Mouse (Mus musculus): ENCODE results near the gene Lefty1. TPM values are rescaled to one million over a fixed set of nuclear protein-coding genes. Genes with fewer than 3 reads are reported as not detected.

The Lefty1 gene
- polyA plus RNA-seq, 1 experiment from 2014 or later: 1.8 TPM

- 68% methylated on average over 6 of the region's 6 CpGs for WGBS
- H3K27ac ChIP-seq: no peak overlapping the region
- ATAC-seq (ENCODE audit: low FRiP score, low read depth): no peak
- H3K4me3 ChIP-seq: peak overlapping the region; percentile 77
- peaks cover 20% of the 10 kb centered on the region for H3K4me1 ChIP-seq
- H3K4me2 ChIP-seq (replicated peaks): peak overlapping the region; percentile 81
- peak overlapping the region; percentile 92 for H3K9ac ChIP-seq
- no peaks in the 10 kb centered on the region for H3K9me3 ChIP-seq
- peaks cover 38% of the 10 kb centered on the region for H3K36me3 ChIP-seq
- H3K27me3 ChIP-seq: no peaks in the 10 kb centered on the region
Observed at GRCm38 (mm10) chr1:180905307-180905706, 29.5 kb upstream of the Lefty1 start.

GRCm38 (mm10) chr1:180905876-180906275, 28.9 kb upstream of the Lefty1 start:
- H3K4me3 ChIP-seq: peak overlapping the region; percentile 77
- H3K4me2 ChIP-seq (replicated peaks): peak overlapping the region; percentile 81
- ATAC-seq (ENCODE audit: low FRiP score, low read depth): no peak
- peak overlapping the region; percentile 92 for H3K9ac ChIP-seq
- H3K36me3 ChIP-seq: peaks cover 38% of the 10 kb centered on the region
- no peaks in the 10 kb centered on the region for H3K27me3 ChIP-seq
- 95% methylated on average over 17 of the region's 17 CpGs for WGBS
- no peaks in the 10 kb centered on the region for H3K9me3 ChIP-seq
- no peak overlapping the region for H3K27ac ChIP-seq
- peaks cover 22% of the 10 kb centered on the region for H3K4me1 ChIP-seq

GRCm38 (mm10) chr1:180906461-180907147, 28.2 kb upstream of the Lefty1 start:
- Histone ChIP-seq H3K4me1 (peaks cover 29% of the 10 kb centered on the region), H3K27me3 (no peaks in the 10 kb centered on the region), H3K4me2 (replicated peaks) (0 out of 2 replicates have a peak overlapping the region, but pooled peaks have one; percentile 3), H3K36me3 (peaks cover 38% of the 10 kb centered on the region), H3K4me3 (no peak overlapping the region), H3K9ac (no peak overlapping the region), H3K27ac (no peak overlapping the region), H3K9me3 (no peaks in the 10 kb centered on the region)
- WGBS: 89% methylated on average over 24 of the region's 24 CpGs
- no peak for ATAC-seq (ENCODE audit: low FRiP score, low read depth)

- no peaks in the 10 kb centered on the region for H3K27me3 ChIP-seq
- H3K9ac ChIP-seq: no peak overlapping the region
- peaks cover 32% of the 10 kb centered on the region for H3K36me3 ChIP-seq
- H3K9me3 ChIP-seq: no peaks in the 10 kb centered on the region
- H3K27ac ChIP-seq: peak overlapping the region; percentile 28; the same call in 1 of the 2 replicates
- peak overlapping the region; percentile 51 for H3K4me2 ChIP-seq (replicated peaks)
- 0 out of 2 replicates have a peak, but pooled peaks have one; percentile 6 for ATAC-seq (ENCODE audit: low FRiP score, low read depth)
- 0 out of 2 replicates have a peak overlapping the region, but pooled peaks have one; percentile 7 for H3K4me3 ChIP-seq
- 48% methylated on average over 8 of the region's 8 CpGs for WGBS
- peaks cover 40% of the 10 kb centered on the region for H3K4me1 ChIP-seq
Observed at GRCm38 (mm10) chr1:180911138-180911537, 23.7 kb upstream of the Lefty1 start.

GRCm38 (mm10) chr1:180911653-180912287, 23.1 kb upstream of the Lefty1 start:
- H3K27me3 ChIP-seq: no peaks in the 10 kb centered on the region
- no peaks in the 10 kb centered on the region for H3K9me3 ChIP-seq
- H3K27ac ChIP-seq: peak overlapping the region; percentile 28; the same call in 1 of the 2 replicates
- H3K4me3 ChIP-seq: 0 out of 2 replicates have a peak overlapping the region, but pooled peaks have one; percentile 7
- H3K4me2 ChIP-seq (replicated peaks): peak overlapping the region; percentile 51
- ATAC-seq (ENCODE audit: low FRiP score, low read depth): peak; percentile 10; the same call in 1 of the 2 replicates
- 31% methylated on average over 20 of the region's 20 CpGs for WGBS
- H3K36me3 ChIP-seq: peaks cover 26% of the 10 kb centered on the region
- H3K9ac ChIP-seq: no peak overlapping the region
- peaks cover 35% of the 10 kb centered on the region for H3K4me1 ChIP-seq

- Histone ChIP-seq H3K27me3 (no peaks in the 10 kb centered on the region), H3K4me1 (peaks cover 35% of the 10 kb centered on the region), H3K36me3 (peaks cover 15% of the 10 kb centered on the region), H3K9me3 (no peaks in the 10 kb centered on the region), H3K9ac (no peak overlapping the region), H3K4me3 (no peak overlapping the region), H3K27ac (peak overlapping the region; percentile 69; the same call in 1 of the 2 replicates), H3K4me2 (replicated peaks) (no peak overlapping the region)
- ATAC-seq (ENCODE audit: low FRiP score, low read depth): no peak
- WGBS: 79% methylated on average over 5 of the region's 5 CpGs
Observed at GRCm38 (mm10) chr1:180912792-180913191, 22.0 kb upstream of the Lefty1 start.

- peak; percentile 86 for ATAC-seq (ENCODE audit: low FRiP score, low read depth)
- peak overlapping the region; percentile 69; the same call in 1 of the 2 replicates for H3K27ac ChIP-seq
- peaks cover 35% of the 10 kb centered on the region for H3K4me1 ChIP-seq
- no peak overlapping the region for H3K9ac ChIP-seq
- H3K36me3 ChIP-seq: peaks cover 5% of the 10 kb centered on the region
- no peak overlapping the region for H3K4me2 ChIP-seq (replicated peaks)
- no peaks in the 10 kb centered on the region for H3K27me3 ChIP-seq
- no peak overlapping the region for H3K4me3 ChIP-seq
- no peaks in the 10 kb centered on the region for H3K9me3 ChIP-seq
- WGBS: 9% methylated on average over 4 of the region's 4 CpGs
Observed at GRCm38 (mm10) chr1:180913797-180914196, 21.0 kb upstream of the Lefty1 start.

GRCm38 (mm10) chr1:180916425-180916824, 18.4 kb upstream of the Lefty1 start:
- no peaks in the 10 kb centered on the region for H3K27me3 ChIP-seq
- H3K36me3 ChIP-seq: no peaks in the 10 kb centered on the region
- H3K4me3 ChIP-seq: no peak overlapping the region
- no peak overlapping the region for H3K9ac ChIP-seq
- peaks cover 28% of the 10 kb centered on the region for H3K4me1 ChIP-seq
- no peak overlapping the region for H3K27ac ChIP-seq
- WGBS: 90% methylated on average over 11 of the region's 11 CpGs
- ATAC-seq (ENCODE audit: low FRiP score, low read depth): no peak
- no peak overlapping the region for H3K4me2 ChIP-seq (replicated peaks)
- H3K9me3 ChIP-seq: no peaks in the 10 kb centered on the region

- Histone ChIP-seq H3K9ac (no peak overlapping the region), H3K27ac (no peak overlapping the region), H3K36me3 (no peaks in the 10 kb centered on the region), H3K9me3 (no peaks in the 10 kb centered on the region), H3K4me3 (no peak overlapping the region), H3K4me1 (peaks cover 24% of the 10 kb centered on the region), H3K4me2 (replicated peaks) (no peak overlapping the region), H3K27me3 (no peaks in the 10 kb centered on the region)
- ATAC-seq (ENCODE audit: low FRiP score, low read depth): no peak
- 31% methylated on average over 1 of the region's 1 CpGs for WGBS
Observed at GRCm38 (mm10) chr1:180917053-180917452, 17.8 kb upstream of the Lefty1 start.

- no peaks in the 10 kb centered on the region for H3K9me3 ChIP-seq
- no peak for ATAC-seq (ENCODE audit: low FRiP score, low read depth)
Observed at GRCm38 (mm10) chr1:180919686-180920085, 15.1 kb upstream of the Lefty1 start.

GRCm38 (mm10) chr1:180922273-180923048, 12.4 kb upstream of the Lefty1 start:
- H3K9ac ChIP-seq: no peak overlapping the region
- H3K4me2 ChIP-seq (replicated peaks): no peak overlapping the region
- H3K36me3 ChIP-seq: no peaks in the 10 kb centered on the region
- peaks cover 2% of the 10 kb centered on the region; the same call in 1 of the 2 replicates for H3K27me3 ChIP-seq
- no peaks in the 10 kb centered on the region for H3K4me1 ChIP-seq
- no peak overlapping the region for H3K4me3 ChIP-seq
- H3K9me3 ChIP-seq: no peaks in the 10 kb centered on the region
- H3K27ac ChIP-seq: no peak overlapping the region
- 53% methylated on average over 6 of the region's 6 CpGs for WGBS
- ATAC-seq (ENCODE audit: low FRiP score, low read depth): no peak

More at GRCm38 (mm10) chr1:180919686-180920085, 15.1 kb upstream of the Lefty1 start:
- no peaks in the 10 kb centered on the region for H3K27me3 ChIP-seq
- no peaks in the 10 kb centered on the region for H3K4me1 ChIP-seq
- H3K4me2 ChIP-seq (replicated peaks): no peak overlapping the region
- no peaks in the 10 kb centered on the region for H3K36me3 ChIP-seq
- no peak overlapping the region for H3K27ac ChIP-seq
- no peak overlapping the region for H3K9ac ChIP-seq
- 31% methylated on average over 8 of the region's 8 CpGs for WGBS
- H3K4me3 ChIP-seq: no peak overlapping the region

GRCm38 (mm10) chr1:180924737-180925136, 10.1 kb upstream of the Lefty1 start:
- H3K9me3 ChIP-seq: no peaks in the 10 kb centered on the region
- no peak overlapping the region for H3K27ac ChIP-seq
- no peaks in the 10 kb centered on the region for H3K36me3 ChIP-seq
- no peak overlapping the region for H3K4me2 ChIP-seq (replicated peaks)
- H3K9ac ChIP-seq: no peak overlapping the region
- ATAC-seq (ENCODE audit: low FRiP score, low read depth): no peak; the same call in 1 of the 2 replicates
- H3K27me3 ChIP-seq: peaks cover 15% of the 10 kb centered on the region; the same call in 1 of the 2 replicates
- H3K4me1 ChIP-seq: no peaks in the 10 kb centered on the region
- H3K4me3 ChIP-seq: no peak overlapping the region
- WGBS: 32% methylated on average over 2 of the region's 2 CpGs

All from limb, embryonic 13.5 days (tissue).